25 mouse cellular contexts compared by ENCODE assay signal in genomic region chr6:112052193-112052592, GRCm38 (mm10).
"Had no signal": no experiment of that assay in that cellular context is flagged by ENCODE, and none has a peak within 500 bp of the region (broad histone marks: within the 10 kb centered on the region; RNA-seq: fewer than 3 reads in every experiment).

No protein-coding gene starts in this region.

- H3K9ac ChIP-seq: heart, embryonic 12.5 days; hindbrain, embryonic 12.5 days; hindbrain, embryonic 14.5 days; intestine, embryonic 15.5 days; limb, embryonic 15.5 days; liver, embryonic 12.5 days; liver, embryonic 14.5 days had no signal

- H3K36me3 ChIP-seq: heart, embryonic 10.5 days; heart, embryonic 12.5 days; hindbrain, embryonic 10.5 days; hindbrain, embryonic 12.5 days; intestine, embryonic 15.5 days; limb, embryonic 15.5 days; liver, embryonic 12.5 days had no signal

- H3K4me1 ChIP-seq: heart, embryonic 10.5 days; heart, embryonic 12.5 days; intestine, embryonic 15.5 days; liver, embryonic 12.5 days had no signal

- H3K4me3 ChIP-seq: heart, embryonic 10.5 days; heart, embryonic 12.5 days; hindbrain, embryonic 10.5 days; hindbrain, embryonic 12.5 days; intestine, embryonic 15.5 days; layer of hippocampus, adult 2 months; left cerebral cortex, adult 2 months; limb, embryonic 15.5 days; liver, embryonic 12.5 days had no signal

- ATAC-seq: hindbrain, embryonic 16.5 days; inflammation-experienced regulatory T-cells, adult 6 months; intestine, embryonic 15.5 days; intestine, postnatal 0 days; liver, embryonic 12.5 days had no signal

- H3K4me2 ChIP-seq: heart, embryonic 12.5 days; hindbrain, embryonic 12.5 days; hindbrain, embryonic 14.5 days; intestine, embryonic 15.5 days; limb, embryonic 15.5 days; liver, embryonic 12.5 days had no signal

- DNase-seq: gastrocnemius, postnatal 14 days; gastrocnemius, postnatal 36 days; heart, adult 18-20 months; heart, postnatal 10 days; heart, postnatal 4 days; kidney, adult 18-20 months; kidney, adult 8-10 months; kidney, postnatal 10 days; kidney, postnatal 25 days; kidney, postnatal 4 days; lung, adult 18-20 months had no signal

- H3K9me3 ChIP-seq: heart, embryonic 10.5 days; heart, embryonic 12.5 days; hindbrain, embryonic 10.5 days; hindbrain, embryonic 12.5 days; intestine, embryonic 15.5 days; limb, embryonic 15.5 days; liver, embryonic 12.5 days had no signal

- H3K27ac ChIP-seq: heart, embryonic 10.5 days; hindbrain, embryonic 10.5 days; hindbrain, embryonic 12.5 days; hindbrain, embryonic 14.5 days; intestine, embryonic 15.5 days; layer of hippocampus, adult 2 months; left cerebral cortex, adult 2 months; limb, embryonic 15.5 days; liver, embryonic 12.5 days; liver, embryonic 14.5 days had no signal

- H3K27me3 ChIP-seq: heart, embryonic 12.5 days; hindbrain, embryonic 12.5 days; intestine, embryonic 15.5 days; limb, embryonic 15.5 days; liver, embryonic 12.5 days had no signal
